Mouse (Mus musculus) regulatory T cell (primary cell): Measurements from ENCODE around the gene BC004004.
"Not testable (repeated sequence)": the region's sequence is repeated elsewhere in the genome, so short reads cannot be mapped to it uniquely, and the experiment has no call there.

Source experiments
- in situ Hi-C: fragments of 300-600 bp; cut with MboI, MseI; formaldehyde crosslinking; loops from one replicate; pipeline ENCODE4 v1.15.1; 2025; ENCODE audit warnings: high pct_unique_total_duplicates

BC004004 gene

DNA sequence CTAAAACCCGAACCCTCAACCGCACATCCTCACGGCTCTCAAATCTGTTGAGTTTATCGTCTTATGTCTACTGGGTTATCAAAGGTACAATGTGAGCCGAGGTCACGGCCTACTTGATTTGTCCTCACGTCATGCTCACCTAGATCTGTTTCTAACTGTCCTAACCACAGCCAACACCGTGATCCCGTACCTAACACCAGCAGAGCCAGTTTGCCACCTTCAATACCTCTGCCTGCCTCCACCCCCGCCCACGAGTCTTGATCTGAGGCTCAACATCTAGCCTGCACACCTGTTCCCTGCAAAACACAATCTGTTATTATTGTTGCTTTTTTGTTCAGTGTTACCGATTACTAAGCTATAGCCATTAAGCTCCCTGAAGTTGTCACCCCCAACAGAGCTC lies 76.7 kb downstream of the BC004004 start:
- in situ Hi-C loops, result no loop called here

DNA sequence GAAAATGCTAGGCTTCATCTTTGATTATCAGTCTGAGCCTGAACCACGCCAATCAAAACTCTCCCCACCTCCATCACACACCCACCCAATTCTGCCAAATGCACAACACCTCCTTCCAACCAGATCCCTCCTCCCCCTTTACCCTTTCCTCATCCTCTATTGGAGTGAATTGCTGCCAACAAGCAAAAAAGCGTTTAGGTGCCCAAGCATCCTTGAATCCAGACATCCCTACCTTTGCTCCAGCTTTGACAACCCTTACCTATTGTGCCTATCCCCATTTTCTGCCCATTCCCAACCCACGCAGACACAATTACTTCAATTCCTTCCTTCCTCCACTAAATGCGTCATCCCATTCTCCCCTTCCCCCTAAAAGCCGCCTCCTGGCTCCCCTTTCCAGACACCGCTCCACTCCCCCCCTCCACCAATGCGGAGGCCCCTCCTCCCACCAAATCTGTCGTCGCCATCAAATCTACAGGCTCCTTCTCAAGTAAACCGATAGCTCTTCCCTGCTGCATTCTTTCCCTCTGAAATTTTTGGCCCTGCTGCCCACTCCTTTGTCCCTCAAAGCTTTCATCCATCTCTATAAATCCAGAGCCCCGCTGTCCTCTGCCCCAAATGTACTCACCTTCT lies 78.0 kb downstream of the BC004004 start:
- in situ Hi-C loops, result no loop called here

DNA sequence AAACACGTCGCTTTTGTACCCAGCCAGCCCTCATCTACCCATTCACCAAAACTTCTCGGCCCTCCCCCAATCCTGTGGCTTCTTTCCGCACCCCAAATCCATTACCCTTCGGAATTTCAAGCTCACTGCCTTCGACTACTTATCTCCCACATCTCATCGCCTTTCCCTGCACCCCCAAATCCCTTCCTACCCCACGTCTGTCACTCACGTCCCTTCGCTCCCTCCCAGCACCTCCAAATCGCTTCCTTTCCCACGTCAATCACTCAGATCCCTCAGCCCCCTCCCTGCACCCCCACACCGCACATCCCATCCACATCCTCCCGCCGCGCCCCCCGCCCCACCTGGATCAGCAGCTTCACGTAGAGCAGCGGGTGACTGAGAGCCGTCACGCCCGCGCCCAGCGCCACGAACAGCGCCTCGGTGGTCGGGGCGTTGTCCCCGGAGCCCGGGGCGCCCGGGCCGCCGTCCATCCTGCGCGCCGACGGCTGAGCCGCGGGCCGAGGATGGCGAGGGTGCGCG lies 78.6 kb downstream of the BC004004 start:
- in situ Hi-C loops, result no loop called here

DNA sequence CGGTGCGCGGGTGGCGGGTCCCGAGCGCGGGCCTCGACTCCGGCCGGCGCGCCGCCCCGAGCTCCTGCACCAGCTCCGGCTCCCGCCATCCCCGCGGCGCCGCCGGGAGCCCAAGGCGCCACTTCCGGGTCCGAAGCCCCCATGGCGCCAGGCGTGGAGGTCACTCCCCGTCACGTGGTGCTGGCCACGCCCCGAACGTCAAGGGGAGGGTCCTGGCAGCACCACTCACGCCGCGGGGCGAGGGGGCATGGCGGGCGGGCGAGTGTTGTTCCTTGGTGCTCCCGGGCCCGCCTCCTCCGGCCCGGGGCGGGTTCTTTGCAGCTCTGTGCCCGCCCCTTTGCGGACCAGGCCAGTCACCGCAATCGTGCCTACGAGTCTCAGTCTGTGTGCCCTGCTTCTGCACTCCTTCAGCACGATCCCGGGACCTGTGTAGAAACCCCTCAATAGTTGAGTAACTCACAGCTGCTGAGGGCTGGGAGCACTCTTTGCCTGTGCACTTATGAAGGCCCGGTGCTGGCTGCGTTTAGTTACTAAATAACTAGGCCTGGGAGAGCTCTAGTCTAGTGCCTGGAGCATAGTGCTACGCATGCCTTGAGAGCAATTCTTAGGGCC lies 79.2 kb downstream of the BC004004 start, which contains the start of gene Mtch1:
TSS of gene Mtch1 (minus strand) at position 290 of the 612 bp plus-strand sequence.
- in situ Hi-C loops, result no loop called here

DNA sequence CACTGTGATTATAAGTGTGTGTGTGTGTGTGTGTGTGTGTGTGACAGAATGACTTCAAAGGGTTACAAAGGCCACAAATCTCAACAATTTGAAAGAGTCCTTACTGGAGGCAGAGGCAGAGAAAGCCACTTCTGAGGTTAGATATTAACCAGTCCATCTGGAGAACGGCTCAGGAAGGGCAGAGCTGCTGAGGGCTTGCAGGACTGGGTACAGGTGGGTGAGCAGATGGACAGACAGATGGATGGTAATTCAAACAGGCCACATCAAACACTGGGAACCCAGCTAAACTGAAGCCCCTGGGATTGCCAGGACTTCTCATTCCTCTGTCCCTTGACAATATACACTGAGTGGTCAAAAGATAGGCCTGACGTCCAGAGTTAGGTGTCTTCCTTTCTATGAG lies 80.4 kb downstream of the BC004004 start:
- in situ Hi-C loops, result no loop called here

DNA sequence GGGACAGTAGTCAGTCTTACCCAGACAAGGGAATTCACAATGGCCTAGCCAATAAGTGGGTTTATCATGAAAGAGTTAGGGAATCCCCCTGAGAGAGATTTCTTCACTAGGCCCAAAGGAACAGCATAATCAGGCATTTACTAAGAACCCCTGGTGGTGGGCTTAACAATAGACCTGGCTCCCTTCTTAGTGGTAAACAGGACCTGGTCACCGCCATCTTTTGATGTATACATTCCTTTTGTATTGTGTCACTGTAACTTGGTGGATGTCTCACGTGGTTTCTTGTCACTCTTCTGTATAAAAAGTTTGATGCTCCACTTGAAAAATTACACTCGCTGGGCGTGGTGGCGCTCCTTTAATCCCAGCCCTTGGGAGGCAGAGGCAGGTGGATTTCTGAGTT lies 82.5 kb downstream of the BC004004 start:
- in situ Hi-C loops, result not testable (repeated sequence)

DNA sequence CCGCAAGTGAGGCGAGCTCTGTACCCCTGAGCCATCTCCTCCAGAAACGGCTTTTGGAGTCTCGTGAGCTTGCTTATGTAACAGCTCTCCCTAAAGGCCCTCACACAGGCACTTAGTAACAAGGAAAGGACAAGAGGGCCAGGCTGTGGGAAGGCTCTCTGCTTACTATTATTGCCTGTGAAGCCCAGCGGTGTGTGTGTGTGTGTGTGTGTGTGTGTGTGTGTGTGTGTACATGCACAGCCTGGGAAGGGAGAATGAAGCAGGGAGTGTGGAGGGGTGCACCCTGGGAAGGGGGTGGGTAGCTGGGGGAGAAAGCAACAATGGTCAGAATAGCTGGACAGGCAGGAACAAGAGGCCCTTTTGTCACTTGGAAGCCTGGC lies 86.9 kb downstream of the BC004004 start:
- in situ Hi-C loops, result no loop called here

DNA sequence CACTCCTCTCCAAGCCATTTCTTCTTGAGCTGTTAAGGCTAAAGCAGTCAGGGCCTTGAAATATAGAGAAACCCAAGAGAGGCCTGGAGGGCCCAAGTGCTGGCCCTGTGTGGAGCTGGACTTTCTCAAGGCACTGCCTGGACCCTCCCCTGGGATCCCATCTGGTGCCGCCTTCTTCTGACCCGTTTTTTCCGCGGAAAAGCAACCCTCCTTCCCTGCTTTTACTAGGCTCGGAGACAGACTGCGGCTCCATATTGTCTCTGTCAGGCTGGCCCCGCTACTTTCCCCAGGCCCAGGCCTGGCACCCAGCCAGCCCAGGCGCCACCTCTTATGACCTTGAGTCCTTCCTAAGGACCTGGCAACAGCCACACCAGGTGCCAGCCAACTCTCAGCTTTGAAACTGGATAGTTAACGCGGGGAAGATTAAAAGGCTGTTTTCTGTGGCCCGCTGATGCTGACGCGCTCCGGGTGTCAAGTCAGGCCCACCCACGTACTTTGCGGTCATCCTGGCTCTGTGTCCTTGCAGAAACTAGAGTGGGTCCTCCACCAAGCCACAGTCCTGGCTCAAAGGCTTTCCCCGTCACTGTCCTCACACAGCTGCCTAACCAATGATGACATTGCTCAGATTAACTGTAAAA lies 87.4 kb downstream of the BC004004 start:
- in situ Hi-C loops, result no loop called here

DNA sequence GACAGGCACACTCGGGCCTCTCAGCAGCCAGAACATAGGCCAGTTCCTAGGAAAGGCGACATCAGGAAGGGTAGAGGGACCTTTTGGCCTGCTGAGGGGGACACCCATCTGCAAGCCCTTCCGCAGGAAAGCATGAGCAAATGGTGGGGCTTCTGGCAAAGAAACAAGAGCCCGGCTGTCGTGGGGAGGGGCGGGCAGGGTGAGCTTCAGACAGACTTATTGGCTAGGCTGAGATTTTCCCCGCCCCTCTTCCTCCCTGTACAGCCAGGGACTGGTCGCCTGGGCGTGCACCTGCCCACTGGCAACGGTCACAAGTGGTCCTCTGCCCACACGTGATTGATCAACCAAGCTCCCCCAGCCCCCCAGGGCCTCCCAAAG lies 87.9 kb downstream of the BC004004 start:
- in situ Hi-C loops, result no loop called here

DNA sequence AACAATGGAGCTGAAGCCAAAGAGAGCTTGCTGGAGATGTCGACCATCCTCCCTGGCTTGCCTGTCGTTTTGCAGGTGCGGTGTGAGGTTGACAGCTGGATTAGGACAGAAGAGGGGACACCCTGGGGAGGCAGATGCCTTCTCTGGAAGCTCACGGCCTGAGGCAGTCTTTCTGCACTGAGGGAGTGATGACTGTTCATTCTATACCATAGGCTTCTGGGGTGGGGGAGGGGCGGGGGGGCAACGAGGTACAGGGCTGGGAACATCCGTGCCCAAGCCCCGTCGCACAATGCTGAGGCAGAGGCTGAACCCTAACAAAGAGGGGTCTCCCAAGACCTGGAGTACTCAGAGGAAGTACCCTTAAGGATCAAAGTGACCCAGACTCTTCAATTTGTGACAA lies 88.3 kb downstream of the BC004004 start:
- in situ Hi-C loops, result no loop called here

DNA sequence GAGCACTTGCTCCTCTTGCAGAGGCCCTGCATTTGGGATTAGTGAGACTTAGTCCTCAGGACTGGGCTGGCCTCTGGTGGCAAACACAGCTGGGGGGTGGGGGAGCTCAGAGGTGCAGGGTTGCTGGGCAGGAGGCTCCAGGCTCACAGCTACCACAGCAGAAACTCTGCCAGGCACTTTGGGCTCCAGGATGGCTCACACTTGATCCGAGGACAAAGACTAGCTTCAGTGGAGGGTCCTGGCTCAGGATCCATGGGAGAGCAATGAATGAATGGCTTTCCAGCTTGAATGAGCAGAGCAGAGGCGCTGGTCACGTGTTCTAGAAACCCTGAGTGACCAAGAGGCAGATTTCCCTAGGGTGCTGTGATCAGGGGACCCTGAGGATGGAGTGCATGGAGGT lies 90.3 kb downstream of the BC004004 start:
- in situ Hi-C loops, result no loop called here

DNA sequence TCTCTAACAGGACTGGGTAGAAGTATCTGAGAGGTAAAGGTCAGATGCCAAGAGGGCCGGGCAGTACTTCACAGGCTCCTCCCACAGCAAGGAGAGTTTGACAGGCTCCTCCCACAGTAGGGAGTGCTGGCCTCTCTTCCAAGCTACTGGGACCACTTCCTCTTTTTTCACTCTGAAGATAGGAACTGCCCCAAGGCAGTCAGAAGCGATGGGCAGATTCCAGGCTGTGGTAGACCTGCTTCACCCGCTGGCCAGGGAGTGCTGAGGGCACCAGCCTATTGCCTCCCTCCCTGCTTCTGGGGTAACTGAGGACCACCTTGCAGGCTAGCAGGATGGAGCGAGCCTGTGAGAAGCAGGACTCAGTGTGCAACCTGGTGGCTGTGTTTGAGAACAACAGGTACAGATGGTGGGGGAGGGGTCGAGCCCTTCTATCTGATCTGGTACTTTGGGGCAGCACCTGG lies 92.2 kb downstream of the BC004004 start, which contains the start of gene Fgd2:
TSS of gene Fgd2 (plus strand) at position 154 of the 461 bp plus-strand sequence.
- in situ Hi-C loops, result no loop called here

DNA sequence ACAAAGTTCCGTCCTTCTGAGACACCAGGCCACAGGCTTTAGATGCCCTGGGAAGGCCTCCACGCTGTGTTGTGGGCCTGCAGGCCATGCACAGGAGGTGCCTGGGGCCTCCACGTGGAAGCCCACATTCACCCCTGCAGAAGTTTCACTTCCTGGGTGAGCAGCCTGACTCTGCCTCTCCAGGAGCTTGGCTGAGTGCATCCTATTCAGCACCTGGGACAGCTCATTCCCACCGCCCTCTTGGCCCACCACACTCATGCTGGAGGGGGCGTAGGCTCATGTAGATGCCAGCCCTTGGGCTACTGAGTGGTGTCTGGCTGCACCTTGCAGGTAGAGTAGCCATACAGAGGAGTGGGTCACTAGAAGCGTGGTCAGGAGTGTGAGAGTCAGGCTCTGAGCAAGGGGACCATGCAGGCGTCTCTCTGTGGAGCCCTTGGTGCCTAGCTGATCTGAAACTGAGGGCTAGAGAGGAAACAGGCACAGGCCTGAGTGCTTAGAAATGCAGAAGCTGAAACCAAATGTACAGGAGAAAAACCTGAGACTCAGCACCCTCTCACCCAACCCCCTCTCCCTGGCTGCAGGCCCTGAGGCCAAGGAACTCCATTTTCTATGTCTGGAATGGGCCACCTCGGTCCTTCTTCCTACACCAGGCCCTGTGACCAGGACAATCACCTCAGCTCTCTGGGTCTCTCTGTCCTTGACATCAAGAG lies 93.5 kb downstream of the BC004004 start:
- in situ Hi-C loops, result no loop called here

DNA sequence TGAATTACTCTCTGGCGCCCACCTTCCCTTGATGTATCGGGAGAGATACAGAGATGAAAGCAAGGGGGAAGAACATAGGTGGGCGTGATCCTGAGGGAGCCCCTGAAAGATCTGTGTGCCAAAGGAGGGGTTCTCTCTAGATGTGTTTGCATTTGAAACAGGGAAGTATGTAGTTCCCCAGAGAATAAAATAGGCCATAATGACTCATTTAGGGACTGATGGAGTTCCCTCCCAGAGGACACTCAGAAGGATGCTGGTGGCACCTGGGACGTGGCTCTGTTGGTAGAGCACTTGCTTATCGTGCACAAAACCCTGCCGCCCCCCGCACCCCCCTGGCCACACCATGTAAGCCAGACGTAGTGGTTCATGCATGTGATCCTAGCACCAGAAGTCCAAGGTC lies 94.5 kb downstream of the BC004004 start:
- in situ Hi-C loops, result no loop called here
